Mouse (Mus musculus) v-Abl transformed pro-B cells (cell line): ENCODE results near the gene Gm44790.
"Not testable (repeated sequence)": the region's sequence is repeated elsewhere in the genome, so short reads cannot be mapped to it uniquely, and the experiment has no call there.

Experiments
- in situ Hi-C, 2 experiments: fragments of 400-800 bp; cut with MboI; formaldehyde crosslinking; loops; one replicate each; pipeline ENCODE4 v1.15.1; 2025; ENCODE audit not compliant: unreplicated experiment in 2 of 2

Gene Gm44790

GRCm38 (mm10) chr6:86471317-86471716 is 44.9 kb downstream of the Gm44790 start:
- in situ Hi-C loops: loop anchor here (5.0 to 10.0 kb wide), 2 partner anchors 201 to 203 kb away; no protein-coding TSS in a partner anchor

- in situ Hi-C loops: loop anchor here (5.0 to 10.0 kb wide), 2 partner anchors 201 to 203 kb away; no protein-coding TSS in a partner anchor
Observed at GRCm38 (mm10) chr6:86471760-86472099, 45.3 kb downstream of the Gm44790 start.

- in situ Hi-C loops: loop anchor here (5.0 to 10.0 kb wide), 2 partner anchors 200 to 202 kb away; no protein-coding TSS in a partner anchor
Observed at GRCm38 (mm10) chr6:86472100-86472955, 45.9 kb downstream of the Gm44790 start.

- in situ Hi-C loops: loop anchor here (5.0 to 10.0 kb wide), 2 partner anchors 199 to 202 kb away; no protein-coding TSS in a partner anchor
Observed at GRCm38 (mm10) chr6:86473077-86473476, 46.6 kb downstream of the Gm44790 start.

GRCm38 (mm10) chr6:86474072-86474471 is 47.6 kb downstream of the Gm44790 start:
- in situ Hi-C loops: loop anchor here (5.0 to 10.0 kb wide), 2 partner anchors 198 to 201 kb away; no protein-coding TSS in a partner anchor

GRCm38 (mm10) chr6:86474646-86475181 is 48.3 kb downstream of the Gm44790 start:
- in situ Hi-C loops: loop anchor here (5.0 to 10.0 kb wide), 5 partner anchors 38 to 200 kb away; no protein-coding TSS in a partner anchor

- in situ Hi-C loops: loop anchor here (5.0 to 10.0 kb wide), 4 partner anchors 37 to 199 kb away; no protein-coding TSS in a partner anchor
Observed at GRCm38 (mm10) chr6:86475462-86476167, 49.2 kb downstream of the Gm44790 start.

GRCm38 (mm10) chr6:86476931-86477330 is 50.5 kb downstream of the Gm44790 start:
- in situ Hi-C loops: loop anchor here (5.0 to 10.0 kb wide), 4 partner anchors 35 to 198 kb away; no protein-coding TSS in a partner anchor

GRCm38 (mm10) chr6:86479311-86479710 is 52.9 kb downstream of the Gm44790 start:
- in situ Hi-C loops: loop anchor here (5.0 to 10.0 kb wide), 4 partner anchors 33 to 195 kb away; no protein-coding TSS in a partner anchor

- in situ Hi-C loops: loop anchor here (5.0 to 10.0 kb wide), 4 partner anchors 32 to 195 kb away; no protein-coding TSS in a partner anchor
Observed at GRCm38 (mm10) chr6:86479816-86480188, 53.3 kb downstream of the Gm44790 start.

- in situ Hi-C loops: no loop called here
Observed at GRCm38 (mm10) chr6:86480189-86480831, 53.9 kb downstream of the Gm44790 start.

- in situ Hi-C loops: no loop called here
Observed at GRCm38 (mm10) chr6:86481871-86482270, 55.4 kb downstream of the Gm44790 start.

GRCm38 (mm10) chr6:86485943-86486640 is 59.6 kb downstream of the Gm44790 start:
- in situ Hi-C loops: no loop called here

GRCm38 (mm10) chr6:86487358-86488148 is 61.1 kb downstream of the Gm44790 start:
- in situ Hi-C loops: no loop called here

- in situ Hi-C loops: no loop called here
Observed at GRCm38 (mm10) chr6:86488149-86488485, 61.7 kb downstream of the Gm44790 start.

GRCm38 (mm10) chr6:86489945-86490344 is 63.5 kb downstream of the Gm44790 start:
- in situ Hi-C loops: no loop called here

- in situ Hi-C loops: not testable (repeated sequence)
Observed at GRCm38 (mm10) chr6:86490413-86490812, 64.0 kb downstream of the Gm44790 start.

- in situ Hi-C loops: no loop called here
Observed at GRCm38 (mm10) chr6:86493469-86494263, 67.2 kb downstream of the Gm44790 start.
